Mouse (Mus musculus): ENCODE results near the gene Crebzf.

Gene Crebzf

GRCm38 (mm10) chr7:90442518-90443080 lies at the start of gene Crebzf:
Crebzf (plus strand) TSS chr7:90442729.
- peak; percentile 95 for DNase-seq (ENCODE audit: low read depth, low spot score)

GRCm38 (mm10) chr7:90395073-90395472 lies 47.5 kb upstream of the Crebzf start:
- no peak for DNase-seq (ENCODE audit: low read depth, low spot score)

GRCm38 (mm10) chr7:90395928-90396327 lies 46.6 kb upstream of the Crebzf start:
- DNase-seq (ENCODE audit: low read depth, low spot score): no peak

- peak; percentile 15 for DNase-seq (ENCODE audit: low read depth, low spot score)
Measured at GRCm38 (mm10) chr7:90409934-90410333, 32.6 kb upstream of the Crebzf start.

GRCm38 (mm10) chr7:90426020-90427001 lies 16.2 kb upstream of the Crebzf start, which contains the start of gene Ccdc89:
Ccdc89 (plus strand) TSS chr7:90426577.
- DNase-seq (ENCODE audit: low read depth, low spot score): no peak

GRCm38 (mm10) chr7:90427006-90427405 lies 15.5 kb upstream of the Crebzf start:
- no peak for DNase-seq (ENCODE audit: low read depth, low spot score)

- no peak for DNase-seq (ENCODE audit: low read depth, low spot score)
Measured at GRCm38 (mm10) chr7:90432221-90432620, 10.3 kb upstream of the Crebzf start.

- DNase-seq (ENCODE audit: low read depth, low spot score): no peak
Measured at GRCm38 (mm10) chr7:90440044-90440443, 2.5 kb upstream of the Crebzf start.

- no peak for DNase-seq (ENCODE audit: low read depth, low spot score)
Measured at GRCm38 (mm10) chr7:90442070-90442469, 459 bp upstream of the Crebzf start.

- peak; percentile 55 for DNase-seq (ENCODE audit: low read depth, low spot score)
Measured at GRCm38 (mm10) chr7:90443101-90444091, 867 bp downstream of the Crebzf start.

- DNase-seq (ENCODE audit: low read depth, low spot score): peak; percentile 31
Measured at GRCm38 (mm10) chr7:90444206-90444605, 1.7 kb downstream of the Crebzf start.

- DNase-seq (ENCODE audit: low read depth, low spot score): no peak
Measured at GRCm38 (mm10) chr7:90456149-90456844, 13.8 kb downstream of the Crebzf start.

- peak; percentile 58 for DNase-seq (ENCODE audit: low read depth, low spot score)
Measured at GRCm38 (mm10) chr7:90456845-90457468, 14.4 kb downstream of the Crebzf start, which contains the start of gene Tmem126a. Tmem126a (minus strand) TSS chr7:90457229.

- DNase-seq (ENCODE audit: low read depth, low spot score): no peak
Measured at GRCm38 (mm10) chr7:90457517-90457916, 15.0 kb downstream of the Crebzf start.

- no peak for DNase-seq (ENCODE audit: low read depth, low spot score)
Measured at GRCm38 (mm10) chr7:90460330-90460729, 17.8 kb downstream of the Crebzf start.

GRCm38 (mm10) chr7:90460930-90461329 lies 18.4 kb downstream of the Crebzf start:
- DNase-seq (ENCODE audit: low read depth, low spot score): no peak

GRCm38 (mm10) chr7:90461441-90461840 lies 18.9 kb downstream of the Crebzf start:
- no peak for DNase-seq (ENCODE audit: low read depth, low spot score)

GRCm38 (mm10) chr7:90473511-90473910 lies 31.0 kb downstream of the Crebzf start:
- DNase-seq (ENCODE audit: low read depth, low spot score): no peak

- peak; percentile 99 for DNase-seq (ENCODE audit: low read depth, low spot score)
Measured at GRCm38 (mm10) chr7:90475793-90476312, 33.3 kb downstream of the Crebzf start, which contains the start of gene Tmem126b. Tmem126b (minus strand) TSS chr7:90476001.
